Mouse (Mus musculus): ENCODE measurements around the gene Znrf1. TPM values are rescaled to one million over a fixed set of nuclear protein-coding genes. Genes with fewer than 3 reads are reported as not detected.

Gene Znrf1
- total RNA-seq, 2 experiments from 2014 or later = 66.2 to 69.2 TPM

DNA sequence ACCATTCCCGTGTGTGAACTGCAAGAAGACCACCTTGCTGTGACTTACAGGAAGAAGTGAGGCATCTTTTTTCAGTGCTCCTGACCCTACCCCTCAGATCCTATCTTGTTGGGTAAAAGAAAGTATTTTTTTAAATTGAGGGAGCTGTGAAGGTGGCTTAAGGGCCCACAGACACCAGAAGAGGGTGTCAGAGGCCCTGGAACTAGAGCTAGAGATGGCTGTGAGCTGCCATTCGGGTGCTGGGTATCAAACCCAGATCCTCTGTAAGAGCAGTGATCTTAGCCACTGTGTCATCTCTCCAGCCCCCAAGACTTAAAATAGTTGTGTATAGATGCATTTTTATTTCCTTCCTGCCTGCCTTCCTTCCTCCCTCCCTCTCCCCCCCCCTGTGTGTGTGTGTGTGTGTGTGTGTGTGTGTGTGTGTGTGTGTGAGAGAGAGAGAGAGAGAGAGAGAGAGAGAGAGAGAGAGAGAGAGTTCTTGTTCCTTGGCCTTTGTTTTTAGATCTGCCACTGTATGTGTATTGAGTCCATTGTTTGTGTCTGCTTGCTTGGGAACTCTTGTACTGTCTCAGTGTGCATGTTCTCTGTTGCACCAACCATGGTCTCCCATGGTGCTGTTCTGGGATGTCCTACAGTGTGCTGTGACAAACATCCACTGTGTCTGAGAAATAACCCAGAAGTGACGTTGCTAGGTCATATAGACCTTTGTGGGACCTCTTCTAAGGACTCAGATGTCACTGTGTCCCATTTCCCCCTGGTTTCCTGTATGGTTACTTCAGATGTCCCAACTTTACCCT lies 58.3 kb downstream of the Znrf1 start:
- intact Hi-C loops (cut with DNase I) = no loop called here
- DNase-seq = no peak

DNA sequence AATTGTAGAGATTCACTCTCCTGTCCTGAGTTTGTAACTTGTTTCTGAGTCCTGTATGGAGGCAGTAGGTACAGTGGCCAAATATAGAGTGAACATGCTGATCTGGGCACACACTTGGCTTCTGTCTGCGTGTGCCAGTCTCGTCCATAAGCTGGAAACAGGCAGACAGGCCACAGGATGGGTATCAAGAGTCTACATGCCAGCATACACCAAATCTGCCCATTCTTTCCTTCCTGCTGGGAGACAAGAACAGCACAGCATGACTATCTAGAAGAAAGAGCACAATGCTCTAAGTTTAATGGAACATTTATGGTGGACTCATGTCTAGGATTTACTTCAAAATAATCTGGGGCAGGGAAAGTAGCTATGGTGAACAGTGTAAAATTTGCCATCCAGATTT lies 59.1 kb downstream of the Znrf1 start:
- no peak for DNase-seq
- intact Hi-C loops (cut with DNase I) = loop anchor here (5.0 kb wide), 1 partner anchor 38 kb away; no protein-coding TSS in a partner anchor

DNA sequence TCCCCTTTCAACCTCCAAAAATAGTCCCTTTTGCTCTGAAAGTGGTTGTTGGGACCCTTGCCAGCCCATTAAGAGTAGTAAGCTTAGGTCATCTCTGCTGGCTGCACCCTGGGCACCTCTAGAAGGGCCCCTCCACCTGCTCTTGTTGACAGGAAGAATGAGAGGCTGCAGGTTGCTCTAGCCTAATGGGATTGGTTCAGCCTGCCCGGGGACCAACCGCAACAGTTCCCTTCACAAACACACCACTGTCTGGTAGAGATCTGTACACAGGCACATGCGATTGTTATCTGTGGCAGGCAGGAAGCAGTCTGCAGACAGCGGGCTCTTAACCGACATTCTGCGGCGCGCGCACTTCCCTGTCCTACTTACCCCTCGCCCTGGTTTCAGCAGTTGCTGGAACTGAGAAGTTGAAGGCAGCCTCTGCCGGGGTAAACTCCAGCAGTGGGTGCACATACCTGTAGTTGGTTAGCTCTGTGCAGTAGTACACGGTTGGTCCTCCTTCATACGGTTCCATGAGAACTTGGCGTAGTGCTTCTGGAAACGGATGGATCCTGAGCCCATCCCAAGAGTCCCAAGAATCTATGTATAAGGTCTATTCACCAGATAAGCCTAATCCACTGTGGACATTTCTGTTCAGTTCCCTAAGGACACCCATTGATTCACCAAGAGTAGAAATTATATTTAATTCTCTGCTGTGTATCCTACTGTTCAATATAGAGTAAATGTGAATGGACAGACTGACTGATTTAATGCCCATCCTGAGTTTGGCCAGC lies 60.0 kb downstream of the Znrf1 start:
- intact Hi-C loops (cut with DNase I) = loop anchor here (5.0 kb wide), 1 partner anchor 39 kb away; no protein-coding TSS in a partner anchor
- DNase-seq = peak; percentile 54 to 59

DNA sequence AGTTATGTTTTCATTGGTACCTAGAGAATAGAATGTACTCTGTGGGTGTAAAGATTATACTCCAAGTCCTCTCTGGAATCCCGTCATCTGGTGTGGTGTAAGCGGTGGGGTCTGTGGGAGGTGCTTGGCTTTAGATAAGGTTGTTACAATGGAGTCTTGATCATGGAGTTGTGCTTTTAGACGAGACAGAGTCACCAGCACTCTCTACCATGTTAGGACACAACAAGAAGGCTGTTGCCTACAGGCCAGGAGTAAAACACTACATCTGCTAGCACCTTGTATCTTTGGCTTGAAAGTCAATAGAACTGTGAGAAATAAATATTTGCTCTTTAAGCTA lies 60.6 kb downstream of the Znrf1 start:
- DNase-seq = no peak
- intact Hi-C loops (cut with DNase I) = loop anchor here (5.0 kb wide), 1 partner anchor 39 kb away; no protein-coding TSS in a partner anchor

DNA sequence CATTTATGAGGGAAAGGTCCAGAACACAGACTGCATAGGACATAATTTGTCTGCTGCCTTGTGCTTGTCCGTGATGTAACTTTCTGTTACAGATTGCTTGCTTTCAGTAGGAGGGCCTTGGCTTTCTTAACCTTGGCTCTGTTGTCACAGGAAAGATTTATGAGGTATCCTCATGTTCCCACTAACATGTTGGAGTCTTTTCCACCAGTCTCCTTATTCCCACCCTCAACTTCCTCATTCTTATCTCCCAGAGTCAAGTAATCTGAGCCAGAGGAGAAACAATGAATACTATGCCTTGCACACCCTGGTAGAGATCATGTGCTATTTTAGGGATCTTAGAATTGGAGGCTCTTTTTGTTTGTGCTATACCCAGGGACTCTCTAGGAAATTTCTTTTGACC lies 61.4 kb downstream of the Znrf1 start:
- intact Hi-C loops (cut with DNase I) = loop anchor here (5.0 kb wide), 1 partner anchor 40 kb away; no protein-coding TSS in a partner anchor

DNA sequence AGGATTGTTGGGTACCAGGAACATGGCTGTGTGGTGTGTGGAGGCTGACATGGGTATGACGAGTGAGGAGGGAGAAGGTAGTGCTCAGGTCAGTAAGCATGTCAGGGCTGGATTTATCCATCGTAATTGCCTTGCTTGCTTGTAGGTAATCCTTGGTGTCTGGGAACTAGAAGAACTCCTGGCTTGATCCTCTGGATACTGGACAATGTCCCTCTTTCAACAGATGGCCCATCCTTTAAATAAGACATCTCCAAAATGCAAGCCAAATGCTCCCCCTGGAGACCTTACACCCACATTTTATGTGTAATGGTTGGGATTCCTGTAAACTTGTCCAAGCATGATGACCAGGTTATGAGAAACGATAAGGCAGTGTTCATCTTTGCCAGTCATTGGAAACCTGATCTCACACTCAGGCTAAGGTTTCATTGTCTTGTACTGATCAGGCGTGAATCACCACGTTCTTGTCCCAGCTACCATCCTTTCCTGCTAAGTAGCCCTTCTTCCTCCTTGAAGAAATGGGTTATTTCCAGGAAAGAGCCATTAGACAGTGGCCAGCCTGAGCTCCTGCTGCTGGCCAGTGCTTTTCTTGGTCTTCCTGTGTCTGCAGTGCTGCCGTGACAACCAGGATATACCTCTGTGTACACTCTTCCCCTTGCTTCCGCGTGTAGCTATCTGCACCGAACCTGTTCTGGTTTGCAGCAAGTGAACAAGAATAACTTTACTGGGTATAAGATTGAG lies 64.0 kb downstream of the Znrf1 start:
- intact Hi-C loops (cut with DNase I) = loop anchor here (5.0 kb wide), 1 partner anchor 43 kb away; no protein-coding TSS in a partner anchor
- DNase-seq = no peak

More for the DNA sequence above, 61.4 kb downstream of the Znrf1 start:
- DNase-seq = peak; percentile 56 to 65

DNA sequence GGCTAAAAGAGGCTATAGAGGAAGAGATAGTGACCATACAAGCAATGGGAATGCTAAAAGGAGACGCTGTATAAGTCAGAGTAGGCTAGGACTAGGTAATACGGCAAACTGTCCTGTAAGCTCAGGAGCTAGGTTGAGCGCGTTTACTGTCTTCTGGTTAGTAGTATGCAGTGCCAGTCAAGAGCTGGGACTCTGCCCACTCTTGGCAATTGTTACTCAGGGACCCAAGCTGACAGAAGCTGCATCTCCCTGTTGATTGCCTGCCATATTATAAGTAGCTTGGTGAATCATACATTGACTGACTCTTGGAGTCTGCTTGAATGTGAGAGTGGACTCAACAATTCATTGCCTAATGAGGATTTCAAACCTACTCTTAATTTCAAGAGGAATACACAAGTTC lies 66.2 kb downstream of the Znrf1 start:
- DNase-seq = no peak
- intact Hi-C loops (cut with DNase I) = no loop called here

DNA sequence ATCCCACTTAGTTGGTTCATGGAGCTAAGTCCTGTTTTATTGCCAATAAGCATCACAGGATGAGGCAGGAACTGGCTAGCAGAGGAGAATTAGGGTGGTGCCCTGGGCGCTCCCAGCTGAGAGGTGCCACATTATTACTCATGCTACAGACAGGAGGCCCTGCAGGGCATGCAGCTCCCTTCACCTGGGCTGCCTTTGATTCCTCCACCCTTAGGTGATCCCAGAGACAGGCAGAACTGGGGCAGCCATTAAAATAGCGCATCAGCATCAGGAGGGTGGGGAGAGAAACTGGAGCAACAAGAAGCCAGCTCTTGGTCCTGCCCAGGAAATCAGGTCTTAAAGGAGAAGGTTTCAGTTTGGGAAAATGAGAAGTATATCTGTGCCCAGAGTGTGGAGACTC lies 69.1 kb downstream of the Znrf1 start:
- no peak for DNase-seq
- intact Hi-C loops (cut with DNase I) = no loop called here

DNA sequence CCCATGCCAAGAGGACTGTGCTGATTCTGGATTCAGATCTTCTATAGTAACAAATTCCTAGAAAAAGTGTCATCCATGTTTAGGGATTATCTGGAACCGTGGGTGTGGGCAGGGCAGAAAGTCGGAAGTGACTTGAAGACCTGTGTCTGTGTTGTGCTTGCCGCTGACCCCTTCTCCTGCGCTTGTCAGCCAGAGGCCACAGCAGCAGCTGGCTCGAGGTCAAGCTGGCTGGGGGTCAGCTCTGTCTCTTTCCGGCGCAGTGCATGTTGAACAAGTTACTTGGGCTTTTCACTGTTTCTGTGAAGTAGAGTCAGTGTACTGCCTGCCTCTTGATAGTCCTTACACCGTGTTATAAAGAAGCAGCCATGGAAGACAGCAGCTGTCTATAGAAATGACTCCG lies 71.1 kb downstream of the Znrf1 start:
- intact Hi-C loops (cut with DNase I) = no loop called here
- no peak for DNase-seq

DNA sequence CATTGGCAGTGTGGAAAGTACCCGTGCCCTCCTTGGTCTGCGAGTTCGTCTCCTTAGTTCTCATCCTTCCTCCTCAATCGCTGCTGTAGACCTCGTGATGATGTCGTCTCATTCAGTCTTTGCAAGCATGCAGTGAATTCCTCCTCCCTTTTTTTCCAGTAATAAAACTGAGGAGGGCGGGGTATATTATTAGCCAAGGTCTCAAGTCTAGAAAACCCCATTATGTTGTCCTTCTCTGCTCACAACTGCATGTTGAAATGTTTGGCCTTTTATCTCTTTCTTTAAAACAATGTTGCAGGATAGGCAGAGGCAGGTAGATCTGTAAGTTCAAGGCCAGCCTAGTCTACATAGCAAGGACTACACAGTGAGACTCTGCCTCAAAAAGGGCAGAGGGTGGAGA lies 71.5 kb downstream of the Znrf1 start:
- no peak for DNase-seq
- intact Hi-C loops (cut with DNase I) = no loop called here

DNA sequence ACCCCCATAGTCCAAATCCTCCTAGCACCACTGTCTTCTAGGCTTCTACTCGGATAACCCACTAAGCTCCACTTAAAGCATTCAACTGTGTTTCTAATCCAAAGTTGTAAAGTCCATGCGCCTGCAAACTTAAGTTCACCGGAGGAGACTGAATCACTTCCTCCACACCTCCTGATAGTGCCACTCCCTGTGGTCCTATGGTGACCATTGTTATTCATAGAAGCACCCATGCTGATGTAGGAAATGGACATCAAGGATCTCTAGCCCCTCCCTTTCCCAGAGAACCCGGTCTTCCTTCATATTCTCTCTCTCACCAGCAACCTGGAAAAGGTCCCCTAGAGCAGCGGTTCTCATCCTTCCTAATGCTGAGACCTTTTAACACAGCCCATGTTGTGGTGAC lies 77.3 kb downstream of the Znrf1 start:
- intact Hi-C loops (cut with DNase I) = no loop called here
- no peak for DNase-seq

DNA sequence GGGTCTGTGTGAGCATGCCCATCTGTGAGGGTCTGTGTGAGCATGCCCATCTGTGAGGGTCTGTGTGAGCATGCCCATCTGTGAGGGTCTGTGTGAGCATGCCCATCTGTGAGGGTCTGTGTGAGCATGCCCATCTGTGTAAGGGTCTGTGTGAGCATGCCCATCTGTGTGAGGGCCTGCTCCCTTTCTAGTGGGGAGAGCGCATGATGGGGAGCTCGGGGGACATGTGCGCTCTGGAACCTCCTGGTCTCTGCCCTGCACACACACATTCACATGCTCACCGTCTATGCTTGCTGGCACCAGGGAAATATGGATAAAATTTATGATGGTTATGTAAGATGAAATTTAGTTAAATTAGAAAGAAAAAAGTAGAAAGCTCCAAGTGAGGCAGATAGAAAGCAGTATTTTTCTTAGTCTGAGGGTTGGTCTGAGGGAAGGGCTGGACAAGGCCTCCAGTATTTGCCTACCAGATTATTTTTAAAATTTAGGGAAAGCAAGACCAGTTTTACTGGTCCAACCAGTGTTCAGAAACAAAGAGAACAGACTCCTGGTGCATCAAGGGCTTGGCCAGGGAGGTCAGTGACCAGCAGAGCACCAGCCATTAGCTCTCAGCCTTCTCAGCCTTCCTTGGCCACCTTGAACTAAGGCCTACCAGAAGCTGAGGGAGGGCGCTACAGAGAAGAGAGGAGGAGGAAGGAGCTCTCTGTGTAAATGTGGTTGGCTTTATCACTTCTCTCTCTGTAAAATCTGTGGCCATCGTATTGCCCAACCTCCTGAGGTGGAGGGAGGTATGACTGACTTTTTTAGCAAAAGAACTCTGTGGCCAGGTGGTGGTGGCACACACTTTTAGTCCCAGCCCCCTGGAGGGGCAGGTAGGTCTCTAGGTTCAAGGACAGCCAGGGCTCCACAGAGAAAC lies 79.1 kb downstream of the Znrf1 start:
- DNase-seq = no peak
- intact Hi-C loops (cut with DNase I) = no loop called here

DNA sequence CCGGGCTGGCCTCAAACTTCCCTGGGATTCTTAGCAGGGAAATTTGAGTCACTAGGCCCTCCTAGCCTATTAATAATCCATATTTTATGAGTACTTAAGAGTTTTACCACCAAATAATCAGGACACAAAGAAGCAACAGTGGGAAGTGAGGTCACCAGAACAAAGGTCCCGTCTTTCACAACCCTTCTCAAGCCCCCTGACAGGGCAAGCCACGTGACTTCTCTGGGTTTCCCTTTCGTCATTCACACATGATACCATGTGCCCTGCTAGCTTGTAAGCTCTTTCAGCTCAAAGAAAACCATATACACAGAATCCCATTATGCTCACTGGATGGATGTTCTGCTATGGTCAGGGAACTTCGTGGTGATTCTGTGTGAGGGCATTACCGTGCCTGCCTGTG lies 81.9 kb downstream of the Znrf1 start:
- intact Hi-C loops (cut with DNase I) = no loop called here
- DNase-seq = no peak

DNA sequence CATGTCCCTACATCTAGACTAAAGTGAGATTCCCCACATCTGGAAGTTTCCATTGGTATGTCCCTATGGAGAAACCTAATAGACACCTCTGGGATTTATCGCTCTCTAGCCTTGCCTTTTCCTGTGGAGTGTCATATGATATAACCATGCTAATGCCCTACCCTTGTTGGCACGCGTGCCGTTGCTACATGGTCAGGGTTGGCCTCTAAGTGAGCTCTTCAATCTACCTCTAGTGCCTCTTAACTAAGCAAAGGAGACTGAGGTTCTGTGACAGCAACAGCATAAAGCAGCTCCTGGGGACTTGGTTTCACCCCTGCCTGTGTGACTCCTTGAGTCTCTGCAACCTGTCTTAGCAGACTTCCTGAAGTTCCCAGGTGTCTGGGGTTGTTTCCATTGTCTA lies 82.4 kb downstream of the Znrf1 start:
- no peak for DNase-seq
- intact Hi-C loops (cut with DNase I) = no loop called here

DNA sequence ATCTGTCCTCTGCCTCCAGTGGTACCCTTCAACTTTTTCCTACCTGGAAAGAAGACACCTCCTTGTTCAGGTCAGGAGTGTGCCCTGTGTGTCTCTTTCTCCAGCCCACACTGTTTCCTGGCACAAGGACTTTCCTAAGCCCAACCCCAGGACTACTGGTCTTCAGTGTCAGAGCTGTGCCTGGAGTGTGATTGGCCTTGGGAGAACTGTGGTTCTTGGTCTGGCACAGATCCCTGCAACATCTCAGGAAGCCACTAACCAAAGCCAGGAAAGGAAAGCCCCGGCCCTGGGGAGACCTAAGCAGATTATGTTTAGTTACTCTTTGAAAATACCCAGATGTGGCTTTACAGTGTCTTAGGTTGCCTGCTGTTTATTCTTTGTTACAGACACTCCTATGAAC lies 84.0 kb downstream of the Znrf1 start:
- DNase-seq = peak; percentile 61 to 65
- intact Hi-C loops (cut with DNase I) = no loop called here

DNA sequence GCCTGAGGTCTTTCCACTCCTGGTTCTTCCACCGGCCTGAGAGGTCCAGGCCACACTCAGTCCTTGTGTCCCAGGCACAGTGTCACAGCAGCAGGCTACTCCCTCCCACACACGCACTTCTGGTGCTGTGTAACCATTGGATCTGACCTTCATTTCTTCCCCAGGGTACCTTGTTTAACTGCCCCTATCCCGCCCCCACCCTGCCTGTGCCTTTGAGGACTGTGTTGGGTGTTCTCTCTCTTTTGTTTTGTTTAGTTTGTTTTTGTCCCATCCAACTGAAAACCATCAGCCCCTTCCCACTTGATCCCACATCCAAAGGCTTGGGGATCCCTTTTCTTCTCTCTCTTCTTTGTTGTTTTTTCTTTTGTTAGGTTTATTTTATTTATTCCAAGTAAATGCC lies 86.2 kb downstream of the Znrf1 start:
- DNase-seq = no peak
- intact Hi-C loops (cut with DNase I) = no loop called here

DNA sequence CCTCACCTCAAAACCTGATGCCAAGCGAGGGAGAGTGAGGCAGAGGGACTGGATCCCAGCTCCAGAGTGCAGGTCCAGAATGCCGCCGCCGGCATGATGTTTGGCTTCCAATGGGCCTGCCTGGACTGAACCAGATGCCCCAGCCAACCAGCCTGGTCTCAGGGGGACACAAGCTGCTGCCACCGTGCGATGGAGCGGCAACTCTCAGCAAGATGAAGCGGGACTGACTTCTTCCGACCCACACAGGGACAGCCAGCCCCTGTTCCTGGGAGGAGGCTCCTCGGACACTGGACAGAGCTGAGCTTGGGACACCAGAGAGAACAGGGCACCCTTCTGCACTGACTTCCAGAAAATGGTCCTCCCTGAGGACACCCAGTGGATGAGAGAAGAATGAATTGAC lies 86.7 kb downstream of the Znrf1 start:
- no peak for DNase-seq
- intact Hi-C loops (cut with DNase I) = no loop called here

DNA sequence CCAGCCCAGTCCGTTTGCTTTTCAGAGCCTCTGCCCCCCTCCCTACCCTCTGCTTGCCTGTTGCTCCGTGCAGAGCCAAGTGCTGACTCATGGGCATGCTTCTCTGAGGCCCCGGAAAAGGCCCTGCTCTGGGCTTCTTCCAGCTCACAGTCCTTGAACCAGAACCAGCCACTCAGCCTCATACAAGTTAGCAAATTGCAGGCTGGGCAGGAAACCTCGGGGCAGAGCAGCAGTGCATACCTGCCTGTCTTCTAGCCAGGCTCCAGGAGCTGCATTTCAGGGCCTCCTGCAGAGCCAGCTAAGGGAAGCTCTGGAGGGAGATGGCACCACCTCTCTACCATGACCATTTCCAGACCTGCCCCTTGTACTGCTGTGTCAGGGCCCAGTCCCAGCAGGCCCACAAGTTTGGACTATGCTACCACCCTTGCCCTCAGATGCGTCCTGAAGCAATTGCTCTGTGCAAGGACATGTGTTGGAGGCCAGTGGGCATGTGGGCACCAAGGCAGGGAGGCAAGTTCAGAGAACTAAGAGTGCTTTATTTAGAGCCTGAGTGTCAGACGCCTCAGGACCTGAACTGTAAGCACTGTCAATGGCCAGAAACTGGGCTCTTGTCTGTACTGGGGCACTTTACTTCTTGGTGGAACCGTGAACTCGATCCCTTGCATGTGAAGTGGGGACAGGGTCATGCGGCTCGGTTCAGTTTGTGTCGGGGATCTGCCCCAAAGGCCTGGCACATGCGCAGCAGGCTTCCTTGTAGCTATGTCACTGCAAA lies 88.4 kb downstream of the Znrf1 start:
- DNase-seq = peak; percentile 81 to 87
- intact Hi-C loops (cut with DNase I) = no loop called here

DNA sequence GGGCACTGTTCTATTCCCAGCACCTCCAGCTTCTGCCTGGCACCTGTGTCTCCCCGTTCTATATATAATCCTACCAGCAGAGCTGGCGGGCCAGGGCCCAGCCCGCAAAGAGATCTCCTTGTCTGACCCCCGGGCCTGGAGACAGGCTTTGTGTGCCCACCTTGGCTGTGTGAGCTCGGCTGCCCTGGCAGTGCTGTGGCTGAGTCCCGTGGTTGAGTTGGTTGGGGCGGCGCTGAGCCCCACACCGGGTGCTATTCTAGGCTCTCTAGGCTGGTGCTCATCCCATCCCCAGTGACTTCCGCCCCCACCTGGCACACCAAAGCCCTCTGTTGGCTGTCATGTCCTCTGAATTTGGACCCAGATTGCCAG lies 88.9 kb downstream of the Znrf1 start:
- intact Hi-C loops (cut with DNase I) = no loop called here
- DNase-seq = peak; percentile 73 to 86

All from heart, postnatal 10 days (tissue).